Comparison of ENCODE assay signal across 9 mouse cellular contexts in the genomic region with DNA sequence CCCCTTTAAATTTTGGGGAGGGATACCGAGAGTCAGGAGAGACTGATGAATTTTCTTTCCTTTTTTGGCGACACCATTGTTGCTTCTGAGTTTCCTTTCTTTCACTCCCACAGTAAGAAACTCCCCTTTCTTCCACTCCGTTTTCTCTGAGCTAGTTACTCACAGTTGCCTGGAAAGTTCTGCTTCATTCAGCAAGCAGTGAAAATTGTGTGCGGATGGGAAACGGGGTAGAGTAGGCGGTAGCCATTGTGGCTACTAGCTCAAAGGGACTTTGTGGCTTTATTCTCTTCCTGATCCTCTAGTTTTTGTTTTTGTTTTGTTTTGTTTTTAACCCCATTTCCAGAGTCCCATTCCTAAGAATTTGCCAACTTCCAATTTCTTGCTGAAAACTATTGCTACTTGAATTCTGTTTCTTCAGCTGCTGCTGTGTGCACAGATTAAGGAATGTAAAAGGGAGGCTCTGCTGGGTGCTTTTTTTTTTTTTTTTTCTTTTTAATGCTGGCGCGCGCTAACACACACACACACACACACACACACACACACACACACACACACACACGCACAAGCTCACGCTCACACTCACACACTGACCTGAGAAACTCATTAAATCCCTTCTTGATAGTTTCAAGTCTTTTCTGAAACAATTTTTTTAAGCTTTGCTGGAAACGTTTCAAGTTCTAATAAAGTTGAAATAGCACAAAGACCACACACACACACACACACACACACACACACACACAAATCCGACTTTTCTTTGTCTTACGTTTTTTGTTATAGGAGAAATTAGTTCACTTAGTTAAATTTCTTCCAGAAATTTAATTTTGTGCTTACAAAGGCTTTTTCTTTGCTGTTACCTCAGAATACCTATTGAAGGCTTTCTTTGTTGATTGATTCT. TPM values are rescaled to one million over a fixed set of nuclear protein-coding genes. Genes with fewer than 3 reads are reported as not detected.
A peak's percentile ranks its signal among the peaks of the same experiment; 100 is the strongest.
DNase-seq lines count a peak whose midpoint lies in the region; ATAC-seq and TF ChIP-seq lines count a peak whose summit lies in the region.
"Had no signal": no experiment of that assay in that cellular context is flagged by ENCODE, and none has a peak within 500 bp of the region (broad histone marks: within the 10 kb centered on the region; RNA-seq: fewer than 3 reads in every experiment).

No protein-coding gene starts in this region.

- H3K36me3 ChIP-seq in C2C12 (ENCODE audit: control insufficient read depth, insufficient read depth), result no peaks in the 10 kb centered on the region
- no peaks in the 10 kb centered on the region for H3K36me3 ChIP-seq in forebrain, embryonic 12.5 days (replicated peaks)
- H3K36me3 ChIP-seq in limb, embryonic 10.5 days, result no peaks in the 10 kb centered on the region
- no peaks in the 10 kb centered on the region for H3K36me3 ChIP-seq in neural tube, embryonic 15.5 days

- intact Hi-C loops in left cerebral cortex, postnatal 4 days (cut with DNase I), result no loop called here

- 14% methylated on average over 14 of the region's 14 CpGs for WGBS in cerebellum, adult 2 months
- 12% methylated on average over 10 of the region's 14 CpGs for WGBS in forebrain, embryonic 12.5 days
- WGBS in limb, embryonic 10.5 days, result 7% methylated on average over 14 of the region's 14 CpGs
- 22% methylated on average over 11 of the region's 14 CpGs for WGBS in neural tube, embryonic 15.5 days

- no peaks in the 10 kb centered on the region for H3K4me1 ChIP-seq in cerebellum, adult 2 months (ENCODE audit: control insufficient read depth, insufficient read depth, low read length)
- no peaks in the 10 kb centered on the region for H3K4me1 ChIP-seq in forebrain, embryonic 12.5 days
- no peaks in the 10 kb centered on the region for H3K4me1 ChIP-seq in limb, embryonic 10.5 days
- H3K4me1 ChIP-seq in neural tube, embryonic 15.5 days, result no peaks in the 10 kb centered on the region

- peak overlapping the region; percentile 66 for H3K9ac ChIP-seq in forebrain, embryonic 12.5 days
- 0 out of 2 replicates have a peak overlapping the region, but pooled peaks have one; percentile 61 for H3K9ac ChIP-seq in neural tube, embryonic 15.5 days (replicated peaks)

- H3K79me3 ChIP-seq in C2C12 (ENCODE audit: low read depth), result peaks cover 30% of the 10 kb centered on the region

- H3K79me2 ChIP-seq in C2C12 (ENCODE audit: control insufficient read depth, insufficient read depth), result peaks cover 55% of the 10 kb centered on the region

- no peak for TF ChIP-seq CTCF in cerebellum, adult 2 months (IDR thresholded peaks at IDR 0.05; ENCODE audit: borderline replicate concordance, insufficient read depth, low read depth, low read length)
- TF ChIP-seq CTCF in C2C12 (IDR thresholded peaks at IDR 0.05; ENCODE audit: control insufficient read depth, insufficient read depth, insufficient read length), result no peak

- H3K4me3 ChIP-seq in cerebellum, adult 2 months (replicated peaks; ENCODE audit: insufficient read depth, low read depth, low read length), result peak overlapping the region; percentile 58
- peak overlapping the region; percentile 40 for H3K4me3 ChIP-seq in C2C12 (ENCODE audit: insufficient read depth, poor library complexity, severe bottlenecking)
- peak overlapping the region; percentile 58 for H3K4me3 ChIP-seq in forebrain, embryonic 12.5 days (replicated peaks)
- peak overlapping the region; percentile 63 for H3K4me3 ChIP-seq in limb, embryonic 10.5 days
- H3K4me3 ChIP-seq in neural tube, embryonic 15.5 days (replicated peaks), result peak overlapping the region; percentile 59

- peak overlapping the region; percentile 30 for H3ac ChIP-seq in C2C12 (ENCODE audit: control insufficient read depth, insufficient read length, low read depth)

- TF ChIP-seq POLR2A in cerebellum, adult 2 months (IDR thresholded peaks at IDR 0.05; ENCODE audit: borderline replicate concordance, insufficient read depth, low read length), result no peak

- H3K27me3 ChIP-seq in cerebellum, adult 2 months (ENCODE audit: control insufficient read depth, insufficient read depth, low read length), result no peaks in the 10 kb centered on the region
- H3K27me3 ChIP-seq in C2C12 (ENCODE audit: control insufficient read depth, insufficient read depth, insufficient read length), result no peaks in the 10 kb centered on the region
- no peaks in the 10 kb centered on the region for H3K27me3 ChIP-seq in forebrain, embryonic 12.5 days
- peaks cover 10% of the 10 kb centered on the region; the same call in 1 of the 2 replicates for H3K27me3 ChIP-seq in limb, embryonic 10.5 days (ENCODE audit: low read depth, poor library complexity, severe bottlenecking)
- H3K27me3 ChIP-seq in neural tube, embryonic 15.5 days (replicated peaks), result no peaks in the 10 kb centered on the region

- no peak overlapping the region for H3K27ac ChIP-seq in cerebellum, adult 2 months (ENCODE audit: insufficient read depth, low read length)
- H3K27ac ChIP-seq in forebrain, embryonic 12.5 days, result peak overlapping the region; percentile 87
- H3K27ac ChIP-seq in limb, embryonic 10.5 days, result peak overlapping the region; percentile 89
- peak overlapping the region; percentile 83 for H3K27ac ChIP-seq in neural tube, embryonic 15.5 days (replicated peaks)

- peak in 1 of 2 experiments; percentile 10 for DNase-seq in cerebellum, adult 2 months
- DNase-seq in cerebellum, adult 9-11 months, result no peak
- DNase-seq in limb, embryonic 10.5 days (ENCODE audit: low spot score), result peak; percentile 31
- no peak for DNase-seq in left cerebral cortex, postnatal 4 days

- ATAC-seq in forebrain, embryonic 12.5 days (ENCODE audit: low FRiP score), result peak; percentile 10; the same call in 1 of the 2 replicates
- ATAC-seq in neural tube, embryonic 15.5 days (ENCODE audit: low FRiP score), result no peak
- no peak for ATAC-seq in cerebellum, adult (ENCODE audit: insufficient number of reproducible peaks, low FRiP score, low TSS enrichment)

- H3K4me2 ChIP-seq in forebrain, embryonic 12.5 days, result peak overlapping the region; percentile 51
- H3K4me2 ChIP-seq in neural tube, embryonic 15.5 days, result peak overlapping the region; percentile 57

- H3K9me3 ChIP-seq in forebrain, embryonic 12.5 days, result no peaks in the 10 kb centered on the region
- H3K9me3 ChIP-seq in limb, embryonic 10.5 days (replicated peaks), result no peaks in the 10 kb centered on the region
- H3K9me3 ChIP-seq in neural tube, embryonic 15.5 days (replicated peaks), result no peaks in the 10 kb centered on the region

TF ChIP-seq in C2C12, 6 proteins besides CTCF, POLR2A, EP300 and RAD21:
- TF ChIP-seq CEBPB (IDR thresholded peaks at IDR 0.05; ENCODE audit: low read depth) (no peak), MAX (IDR thresholded peaks at IDR 0.05) (no peak), MYOD1 (IDR thresholded peaks at IDR 0.05; ENCODE audit: control insufficient read depth, insufficient read length, low read depth) (no peak), MYOG (IDR thresholded peaks at IDR 0.05; ENCODE audit: control insufficient read depth, extremely low read depth, insufficient read length) (no peak), USF1 (IDR thresholded peaks at IDR 0.05; ENCODE audit: low read depth) (no peak), FOSL1 (IDR thresholded peaks at IDR 0.05; ENCODE audit: insufficient read depth, low read length, poor library complexity, severe bottlenecking) (no peak)

RNA-seq across cellular contexts. Expression of a gene that starts 1.5 kb away (rescaled TPM):
- polyA plus RNA-seq in cerebellum, adult 2 months (2012; rRNA removed), result 65.6 and 77.7 TPM in 2 replicates
- polyA plus RNA-seq in C2C12 (2012; fragmentation: generic; extraction: Trizol), result 13.6 TPM
- polyA plus RNA-seq in forebrain, embryonic 12.5 days (2016; fragmentation: Nextera tagmentation; extraction: Ambion mirVana), result 31.9 and 41.4 TPM in 2 replicates
- polyA plus RNA-seq in limb, embryonic 10.5 days (2016; fragmentation: Nextera tagmentation; extraction: Ambion mirVana), result 26.7 and 30.6 TPM in 2 replicates
- 15.4 and 17.4 TPM in 2 replicates for polyA plus RNA-seq in neural tube, embryonic 15.5 days (2015; fragmentation: Nextera tagmentation; extraction: Ambion mirVana)
- 10 to 100 TPM; 29.2 to 32.5 TPM for total RNA-seq in left cerebral cortex, postnatal 4 days (2021)
- polyA plus RNA-seq: erythroblast, embryonic 14.5 days had no signal
